Mouse (Mus musculus) kidney, adult 2 months (tissue): ENCODE data around the gene Nudt4.

ENCODE experiments used
- CTCF ChIP-seq: fragments of 200-500 bp; conservative IDR thresholded peaks from 2 replicates; pipeline ENCODE4 v1.5.1; 2011; ENCODE audit warnings: low read depth, mild to moderate bottlenecking, control low read depth, low read length, moderate library complexity, mixed read lengths; ENCODE audit not compliant: insufficient read depth, insufficient read length
- POLR2A ChIP-seq: fragments of 200-500 bp; IDR thresholded peaks from one replicate; pipeline ENCODE4 v1.6.1; 2011; ENCODE audit warnings: low read depth, low read length, control low read depth

- TF ChIP-seq POLR2A: no peak
- TF ChIP-seq CTCF: no peak
Observed at GRCm38 (mm10) chr10:95604979-95605613, 41.1 kb upstream of the Nudt4 start.
